Mouse (Mus musculus): ENCODE measurements around the gene Adgrg7. TPM values are rescaled to one million over a fixed set of nuclear protein-coding genes. Genes with fewer than 3 reads are reported as not detected.

Adgrg7 gene
- polyA plus RNA-seq, 1 experiment from 2014 or later, result not detected

DNA sequence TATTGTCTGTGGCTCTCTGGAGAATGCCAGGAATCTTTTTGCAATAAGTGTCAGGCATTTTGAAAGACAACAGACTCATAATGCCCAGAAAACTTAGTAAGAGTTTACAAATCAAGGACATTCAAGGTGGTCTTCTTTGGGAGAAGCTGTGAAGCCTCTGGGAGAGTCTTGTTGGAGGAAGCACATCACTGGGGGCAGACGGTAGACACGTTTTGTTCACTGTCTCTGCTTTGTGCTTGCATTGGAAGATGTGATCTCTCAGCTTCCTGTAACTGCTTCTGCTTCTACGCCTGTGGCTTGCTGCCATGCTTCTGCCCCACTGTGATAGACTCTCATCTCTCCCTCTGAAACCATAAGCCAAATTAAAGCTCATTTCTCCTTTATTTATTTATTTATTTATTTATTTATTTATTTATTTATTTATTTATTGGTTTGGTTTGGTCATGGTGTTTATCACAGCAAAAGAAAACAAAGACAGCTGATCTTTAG lies 3.9 kb upstream of the Adgrg7 start:
- Histone ChIP-seq H3K4me3 (ENCODE audit: control insufficient read depth in 1 of 2, insufficient read depth in 1 of 2, low read depth in 1 of 2, low read length in 2 of 2) (no peak overlapping the region), H3K27me3 (ENCODE audit: control insufficient read depth, insufficient read depth, low read length) (no peaks in the 10 kb centered on the region), H3K36me3 (ENCODE audit: control insufficient read depth, insufficient read depth, low read length) (no peaks in the 10 kb centered on the region), H3K9me3 (ENCODE audit: control insufficient read depth, low read length) (no peaks in the 10 kb centered on the region), H3K4me1 (ENCODE audit: control insufficient read depth in 2 of 2, insufficient read depth in 2 of 2, low read length in 2 of 2) (no peaks in the 10 kb centered on the region), H3K4me2 (ENCODE audit: low read length) (no peak overlapping the region), H3K9ac (ENCODE audit: low read length) (no peak overlapping the region), H3K27ac (replicated peaks in 1 of 2; ENCODE audit: control insufficient read depth in 1 of 2, insufficient read depth in 1 of 2, low read depth in 2 of 2, low read length in 2 of 2) (no peak overlapping the region)
- WGBS, result 75% methylated on average over 3 of the region's 3 CpGs
- ATAC-seq (ENCODE audit: insufficient number of reproducible peaks, insufficient read depth, low FRiP score, low read depth), result no peak

DNA sequence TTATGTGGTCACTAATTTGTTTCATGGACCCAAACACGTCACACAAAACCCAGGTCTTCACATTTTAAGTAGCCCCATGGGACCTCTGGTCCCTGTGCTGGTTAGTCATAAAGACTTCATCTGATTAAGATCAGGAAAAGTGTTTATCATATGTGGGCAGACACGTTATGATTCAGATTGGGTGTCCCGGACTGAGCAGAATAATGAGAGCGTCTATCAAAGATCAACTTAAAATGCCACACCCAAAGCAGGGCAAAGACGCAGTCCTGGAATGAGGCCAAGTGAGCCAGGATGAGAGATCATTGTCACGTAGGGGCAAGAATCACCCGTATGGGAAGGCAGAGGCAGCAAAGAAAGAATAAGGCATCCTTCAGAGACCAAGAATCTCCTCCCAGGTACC lies 3.2 kb upstream of the Adgrg7 start:
- H3K4me2 ChIP-seq (ENCODE audit: low read length), result no peak overlapping the region
- no peak overlapping the region for H3K27ac ChIP-seq (replicated peaks in 1 of 2; ENCODE audit: control insufficient read depth in 1 of 2, insufficient read depth in 1 of 2, low read depth in 2 of 2, low read length in 2 of 2)
- H3K27me3 ChIP-seq (ENCODE audit: control insufficient read depth, insufficient read depth, low read length), result no peaks in the 10 kb centered on the region
- H3K9ac ChIP-seq (ENCODE audit: low read length), result no peak overlapping the region
- ATAC-seq (ENCODE audit: insufficient number of reproducible peaks, insufficient read depth, low FRiP score, low read depth), result no peak
- no peaks in the 10 kb centered on the region for H3K4me1 ChIP-seq (ENCODE audit: control insufficient read depth in 2 of 2, insufficient read depth in 2 of 2, low read length in 2 of 2)
- no peaks in the 10 kb centered on the region for H3K36me3 ChIP-seq (ENCODE audit: control insufficient read depth, insufficient read depth, low read length)
- 69% methylated on average over 7 of the region's 7 CpGs for WGBS
- no peak overlapping the region for H3K4me3 ChIP-seq (ENCODE audit: control insufficient read depth in 1 of 2, insufficient read depth in 1 of 2, low read depth in 1 of 2, low read length in 2 of 2)
- H3K9me3 ChIP-seq (ENCODE audit: control insufficient read depth, low read length), result no peaks in the 10 kb centered on the region

DNA sequence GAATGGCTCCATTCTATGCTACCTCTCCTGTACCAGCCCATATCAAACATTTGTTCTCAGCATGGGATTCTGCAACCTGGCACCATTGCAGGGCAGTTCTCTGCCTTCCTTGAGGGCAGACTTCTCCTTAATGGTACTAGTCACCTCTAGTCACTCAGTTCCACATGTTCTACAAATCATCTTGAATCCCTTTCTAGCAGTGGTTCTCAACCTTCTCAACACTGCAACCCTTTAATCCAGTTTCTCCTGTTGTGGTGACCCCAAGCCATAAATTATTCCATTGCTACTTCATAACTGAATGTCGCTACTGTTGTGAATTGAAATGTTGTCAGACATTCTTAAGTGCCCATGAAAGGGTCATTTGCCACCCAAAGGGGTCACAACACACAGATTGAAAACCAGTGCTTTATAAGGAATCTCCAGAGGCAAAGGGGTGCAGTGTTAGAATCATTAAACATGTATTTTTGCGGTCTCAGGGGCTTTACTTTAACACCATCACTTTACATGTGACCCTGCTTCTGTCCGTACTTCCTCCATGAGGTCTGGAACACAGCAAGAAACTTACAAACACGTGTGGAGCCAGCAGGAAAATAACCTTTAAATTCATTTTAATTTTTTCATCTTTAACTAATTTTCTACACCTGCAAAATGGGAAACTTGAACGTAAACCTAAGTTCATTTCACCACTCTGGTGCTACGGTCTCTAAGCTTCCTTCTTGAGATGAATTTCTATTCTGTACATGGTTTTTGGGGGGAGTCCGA lies 1.1 kb downstream of the Adgrg7 start:
- Histone ChIP-seq H3K36me3 (ENCODE audit: control insufficient read depth, insufficient read depth, low read length) (no peaks in the 10 kb centered on the region), H3K4me2 (ENCODE audit: low read length) (no peak overlapping the region), H3K27ac (replicated peaks in 1 of 2; ENCODE audit: control insufficient read depth in 1 of 2, insufficient read depth in 1 of 2, low read depth in 2 of 2, low read length in 2 of 2) (no peak overlapping the region), H3K9me3 (ENCODE audit: control insufficient read depth, low read length) (no peaks in the 10 kb centered on the region), H3K4me1 (ENCODE audit: control insufficient read depth in 2 of 2, insufficient read depth in 2 of 2, low read length in 2 of 2) (no peaks in the 10 kb centered on the region), H3K9ac (ENCODE audit: low read length) (no peak overlapping the region), H3K27me3 (ENCODE audit: control insufficient read depth, insufficient read depth, low read length) (no peaks in the 10 kb centered on the region), H3K4me3 (ENCODE audit: control insufficient read depth in 1 of 2, insufficient read depth in 1 of 2, low read depth in 1 of 2, low read length in 2 of 2) (no peak overlapping the region)
- ATAC-seq (ENCODE audit: insufficient number of reproducible peaks, insufficient read depth, low FRiP score, low read depth), result no peak
- 79% methylated on average over 7 of the region's 7 CpGs for WGBS

- no peak overlapping the region for H3K27ac ChIP-seq (replicated peaks in 1 of 2; ENCODE audit: control insufficient read depth in 1 of 2, insufficient read depth in 1 of 2, low read depth in 2 of 2, low read length in 2 of 2)
- no peaks in the 10 kb centered on the region for H3K27me3 ChIP-seq (ENCODE audit: control insufficient read depth, insufficient read depth, low read length)
- no peak for ATAC-seq (ENCODE audit: insufficient number of reproducible peaks, insufficient read depth, low FRiP score, low read depth)
- H3K4me1 ChIP-seq (ENCODE audit: control insufficient read depth in 2 of 2, insufficient read depth in 2 of 2, low read length in 2 of 2), result no peaks in the 10 kb centered on the region
- H3K9ac ChIP-seq (ENCODE audit: low read length), result no peak overlapping the region
- H3K9me3 ChIP-seq (ENCODE audit: control insufficient read depth, low read length), result no peaks in the 10 kb centered on the region
- WGBS, result 75% methylated on average over 1 of the region's 1 CpGs
- H3K4me3 ChIP-seq (ENCODE audit: control insufficient read depth in 1 of 2, insufficient read depth in 1 of 2, low read depth in 1 of 2, low read length in 2 of 2), result no peak overlapping the region
- H3K36me3 ChIP-seq (ENCODE audit: control insufficient read depth, insufficient read depth, low read length), result no peaks in the 10 kb centered on the region
- H3K4me2 ChIP-seq (ENCODE audit: low read length), result no peak overlapping the region
Measured at GRCm38 (mm10) chr16:56793778-56794177, 1.9 kb downstream of the Adgrg7 start.

DNA sequence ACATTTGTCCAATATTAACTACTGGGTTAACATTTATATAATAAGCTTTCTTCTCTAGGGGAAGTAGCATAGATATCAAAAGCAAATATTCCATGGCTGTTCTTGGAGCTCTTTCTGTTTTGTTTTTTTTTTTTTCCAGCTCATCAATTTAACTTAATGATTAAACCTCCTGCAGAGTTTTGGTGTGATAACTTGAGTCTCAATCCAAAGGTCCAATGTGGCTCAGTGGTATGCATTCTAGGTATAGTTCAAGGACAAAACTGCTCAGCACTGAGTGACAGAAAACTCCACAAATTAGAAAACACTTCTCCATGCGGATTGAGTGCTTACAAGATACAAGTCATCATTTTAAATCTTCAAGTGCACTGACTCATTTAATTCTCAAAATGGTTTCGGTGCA lies 9.7 kb downstream of the Adgrg7 start:
- 68% methylated on average over 2 of the region's 2 CpGs for WGBS

DNA sequence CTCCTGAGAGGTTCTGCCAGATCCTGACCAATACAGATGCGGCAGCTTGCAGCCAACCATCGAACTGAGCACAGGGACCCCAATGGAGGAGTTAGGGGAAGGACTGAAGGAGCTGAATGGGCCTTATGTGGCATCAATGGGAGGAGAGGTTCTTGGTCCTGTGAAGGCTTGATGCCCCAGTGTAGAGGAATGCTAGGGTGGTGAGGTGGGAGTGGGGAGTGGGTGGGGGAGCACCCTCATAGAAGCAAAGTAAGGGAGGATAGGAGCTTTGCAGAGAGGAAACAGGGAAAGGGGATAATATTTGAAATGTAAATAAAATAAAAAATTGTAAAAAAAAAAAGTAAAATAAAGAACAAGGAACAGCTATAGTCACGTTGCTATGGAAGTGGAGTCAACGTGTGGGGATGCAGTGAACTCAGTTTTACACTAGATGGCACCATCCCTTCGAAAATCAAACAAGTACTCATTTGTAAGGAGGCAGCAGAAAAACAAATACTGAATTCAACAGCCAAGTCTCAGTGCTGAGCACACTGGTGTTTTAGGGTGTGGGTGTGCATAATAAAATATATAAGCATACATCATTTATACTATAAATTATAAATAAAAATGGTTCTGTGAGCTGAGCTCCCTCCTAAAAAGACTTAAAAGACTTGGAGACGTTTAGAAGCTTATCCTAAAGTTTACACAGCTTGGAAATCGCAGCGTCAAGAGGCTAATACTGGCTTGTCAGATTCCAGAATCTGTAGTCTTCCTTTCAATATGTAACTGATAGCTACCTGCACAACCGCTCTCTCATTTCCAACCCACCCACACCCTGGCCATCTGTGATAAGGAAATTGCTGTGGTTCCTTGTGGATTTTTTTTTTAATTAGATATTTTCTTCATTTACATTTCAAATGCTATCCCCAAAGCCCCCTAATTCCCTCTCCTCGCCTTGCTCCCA lies 24.2 kb downstream of the Adgrg7 start:
- no peak overlapping the region for H3K27ac ChIP-seq (replicated peaks in 1 of 2; ENCODE audit: control insufficient read depth in 1 of 2, insufficient read depth in 1 of 2, low read depth in 2 of 2, low read length in 2 of 2)
- H3K4me2 ChIP-seq (ENCODE audit: low read length), result no peak overlapping the region
- H3K4me3 ChIP-seq (ENCODE audit: control insufficient read depth in 1 of 2, insufficient read depth in 1 of 2, low read depth in 1 of 2, low read length in 2 of 2), result no peak overlapping the region
- no peaks in the 10 kb centered on the region for H3K36me3 ChIP-seq (ENCODE audit: control insufficient read depth, insufficient read depth, low read length)
- H3K9me3 ChIP-seq (ENCODE audit: control insufficient read depth, low read length), result no peaks in the 10 kb centered on the region
- WGBS, result 47% methylated on average over 10 of the region's 10 CpGs
- no peak overlapping the region for H3K9ac ChIP-seq (ENCODE audit: low read length)
- ATAC-seq (ENCODE audit: insufficient number of reproducible peaks, insufficient read depth, low FRiP score, low read depth), result no peak
- no peaks in the 10 kb centered on the region for H3K27me3 ChIP-seq (ENCODE audit: control insufficient read depth, insufficient read depth, low read length)
- no peaks in the 10 kb centered on the region for H3K4me1 ChIP-seq (ENCODE audit: control insufficient read depth in 2 of 2, insufficient read depth in 2 of 2, low read length in 2 of 2)

More for the DNA sequence above, 9.7 kb downstream of the Adgrg7 start:
- Histone ChIP-seq H3K36me3 (ENCODE audit: control insufficient read depth, insufficient read depth, low read length) (no peaks in the 10 kb centered on the region), H3K4me3 (ENCODE audit: control insufficient read depth in 1 of 2, insufficient read depth in 1 of 2, low read depth in 1 of 2, low read length in 2 of 2) (no peak overlapping the region), H3K9ac (ENCODE audit: low read length) (no peak overlapping the region), H3K9me3 (ENCODE audit: control insufficient read depth, low read length) (no peaks in the 10 kb centered on the region), H3K27ac (replicated peaks in 1 of 2; ENCODE audit: control insufficient read depth in 1 of 2, insufficient read depth in 1 of 2, low read depth in 2 of 2, low read length in 2 of 2) (no peak overlapping the region), H3K4me1 (ENCODE audit: control insufficient read depth in 2 of 2, insufficient read depth in 2 of 2, low read length in 2 of 2) (no peaks in the 10 kb centered on the region), H3K27me3 (ENCODE audit: control insufficient read depth, insufficient read depth, low read length) (no peaks in the 10 kb centered on the region), H3K4me2 (ENCODE audit: low read length) (no peak overlapping the region)
- no peak for ATAC-seq (ENCODE audit: insufficient number of reproducible peaks, insufficient read depth, low FRiP score, low read depth)

GRCm38 (mm10) chr16:56729060-56729459 lies 66.6 kb downstream of the Adgrg7 start:
- WGBS, result 20% methylated on average over 1 of the region's 1 CpGs
- H3K36me3 ChIP-seq (ENCODE audit: control insufficient read depth, insufficient read depth, low read length), result no peaks in the 10 kb centered on the region

More at GRCm38 (mm10) chr16:56729060-56729459, 66.6 kb downstream of the Adgrg7 start:
- Histone ChIP-seq H3K4me3 (ENCODE audit: control insufficient read depth in 1 of 2, insufficient read depth in 1 of 2, low read depth in 1 of 2, low read length in 2 of 2) (no peak overlapping the region), H3K27me3 (ENCODE audit: control insufficient read depth, insufficient read depth, low read length) (no peaks in the 10 kb centered on the region), H3K9me3 (ENCODE audit: control insufficient read depth, low read length) (no peaks in the 10 kb centered on the region), H3K27ac (replicated peaks in 1 of 2; ENCODE audit: control insufficient read depth in 1 of 2, insufficient read depth in 1 of 2, low read depth in 2 of 2, low read length in 2 of 2) (no peak overlapping the region), H3K9ac (ENCODE audit: low read length) (no peak overlapping the region), H3K4me2 (ENCODE audit: low read length) (no peak overlapping the region), H3K4me1 (ENCODE audit: control insufficient read depth in 2 of 2, insufficient read depth in 2 of 2, low read length in 2 of 2) (no peaks in the 10 kb centered on the region)
- no peak for ATAC-seq (ENCODE audit: insufficient number of reproducible peaks, insufficient read depth, low FRiP score, low read depth)

Measured in heart, embryonic 14.5 days (tissue).